Mouse (Mus musculus) thymus, adult 2 months (tissue): ENCODE measurements around the gene Grid2ip.

ENCODE experiments used
- CTCF ChIP-seq: fragments of 200-500 bp; IDR thresholded peaks from 2 replicates; pipeline ENCODE4 v1.5.1; 2012; ENCODE audit warnings: mild to moderate bottlenecking, control low read depth, low read length, moderate library complexity, borderline replicate concordance; ENCODE audit not compliant: control insufficient read depth, poor library complexity, insufficient read depth; ENCODE audit errors: extremely low read depth
- POLR2A ChIP-seq: fragments of 200-500 bp; IDR thresholded peaks from 2 replicates; pipeline ENCODE4 v1.6.1; 2012; ENCODE audit warnings: mild to moderate bottlenecking, low read length, control low read depth, moderate library complexity; ENCODE audit not compliant: control insufficient read depth, poor library complexity, insufficient read depth; ENCODE audit errors: extremely low read depth

DNA sequence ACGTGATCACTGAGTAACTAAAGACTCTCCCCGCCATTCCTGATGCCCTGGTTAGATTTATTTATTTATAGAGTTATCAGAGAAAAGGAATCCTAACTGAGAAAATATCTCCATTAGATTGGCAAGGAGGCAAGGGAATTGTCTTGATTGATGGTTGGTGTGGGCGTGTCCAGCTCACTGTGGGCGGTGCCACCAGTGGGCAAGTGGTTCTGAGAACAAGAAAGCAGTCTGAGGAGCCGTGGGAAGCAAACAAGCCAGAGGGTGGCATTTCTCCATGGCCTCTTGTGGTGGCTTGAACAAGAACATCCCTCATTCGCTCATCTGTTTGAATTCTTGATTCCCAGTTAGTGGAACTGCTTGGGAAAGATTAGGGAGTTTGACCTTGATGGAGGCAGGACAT is 17.5 kb upstream of the Grid2ip start:
- TF ChIP-seq CTCF (no peak), POLR2A (no peak)
